Mouse (Mus musculus) myocyte (in vitro differentiated cells): ENCODE measurements around the gene C5ar1.

ENCODE experiments used
- CEBPB ChIP-seq: IDR thresholded peaks from 2 replicates; pipeline ENCODE4 v1.6.1; 2011; ENCODE audit warnings: mild to moderate bottlenecking, moderate library complexity; ENCODE audit not compliant: poor library complexity, insufficient read depth, severe bottlenecking
- E2F4 ChIP-seq: IDR thresholded peaks from one replicate; pipeline ENCODE4 v1.6.1; 2011; ENCODE audit warnings: mild to moderate bottlenecking, control low read depth, moderate library complexity; ENCODE audit not compliant: insufficient read depth
- MAX ChIP-seq: IDR thresholded peaks from one replicate; pipeline ENCODE4 v1.6.1; 2011; ENCODE audit warnings: low read depth, mild to moderate bottlenecking, control low read depth
- MYOD1 ChIP-seq, 3 experiments: IDR thresholded peaks; one replicate each; pipeline ENCODE4 v1.6.1; 2011; ENCODE audit warnings: control low read depth in 2 of 3, low read depth in 2 of 3, mild to moderate bottlenecking in 2 of 3, moderate library complexity in 1 of 3; ENCODE audit not compliant: insufficient read length in 2 of 3, control insufficient read depth in 1 of 3
- MYOG ChIP-seq, 3 experiments: IDR thresholded peaks; one replicate each; pipeline ENCODE4 v1.6.1; 2011; ENCODE audit warnings: control low read depth in 2 of 3, low read depth in 2 of 3, mild to moderate bottlenecking in 2 of 3; ENCODE audit not compliant: insufficient read length in 2 of 3, control insufficient read depth in 1 of 3, insufficient read depth in 1 of 3
- POLR2A ChIP-seq: IDR thresholded peaks from one replicate; pipeline ENCODE4 v1.6.1; 2011; ENCODE audit warnings: low read depth, mild to moderate bottlenecking, control low read depth, moderate library complexity; ENCODE audit not compliant: insufficient read length
- POLR2AphosphoS2 ChIP-seq: IDR thresholded peaks from one replicate; pipeline ENCODE4 v1.6.1; 2011; ENCODE audit warnings: low read depth, control low read depth; ENCODE audit not compliant: insufficient read length
- REST ChIP-seq: IDR thresholded peaks from one replicate; pipeline ENCODE4 v1.6.1; 2011; ENCODE audit warnings: mild to moderate bottlenecking, control low read depth, moderate library complexity; ENCODE audit not compliant: insufficient read depth, insufficient read length
- SRF ChIP-seq: IDR thresholded peaks from one replicate; pipeline ENCODE4 v1.6.1; 2011; ENCODE audit warnings: low read depth; ENCODE audit not compliant: control insufficient read depth, insufficient read length
- TCF12 ChIP-seq: IDR thresholded peaks from one replicate; pipeline ENCODE4 v1.6.1; 2011; ENCODE audit warnings: mild to moderate bottlenecking, control low read depth; ENCODE audit not compliant: poor library complexity, insufficient read depth, severe bottlenecking
- TCF3 ChIP-seq: IDR thresholded peaks from one replicate; pipeline ENCODE4 v1.6.1; 2011; ENCODE audit warnings: low read depth, control low read depth; ENCODE audit not compliant: insufficient read length
- USF1 ChIP-seq: IDR thresholded peaks from one replicate; pipeline ENCODE4 v1.6.1; 2011; ENCODE audit warnings: low read depth, mild to moderate bottlenecking, control low read depth, moderate library complexity

GRCm38 (mm10) chr7:16298927-16299326 lies 39.6 kb upstream of the C5ar1 start:
- TF ChIP-seq POLR2A, result no peak
- TF ChIP-seq MAX, result no peak
- no peak for TF ChIP-seq CEBPB
- TF ChIP-seq POLR2AphosphoS2, result no peak
- no peak for TF ChIP-seq TCF3
- no peak for TF ChIP-seq TCF12
- TF ChIP-seq E2F4, result no peak
- TF ChIP-seq MYOD1 (IDR thresholded peaks at IDR 0.05; ENCODE audit: control insufficient read depth in 1 of 3, insufficient read length in 2 of 3, low read depth in 2 of 3), result no peak
- TF ChIP-seq REST, result no peak
- no peak for TF ChIP-seq USF1
- TF ChIP-seq MYOG (IDR thresholded peaks at IDR 0.05; ENCODE audit: control insufficient read depth in 1 of 3, insufficient read depth in 1 of 3, insufficient read length in 2 of 3, low read depth in 2 of 3), result no peak
- no peak for TF ChIP-seq SRF
